Mouse (Mus musculus) liver, embryonic 14.5 days (tissue): ENCODE data around the gene Fxyd6.

Experiments used
- CTCF ChIP-seq: IDR thresholded peaks from 2 replicates; pipeline ENCODE4 v1.5.1; 2016; ENCODE audit warnings: antibody characterized with exemption, low read depth, control low read depth
- EP300 ChIP-seq: IDR thresholded peaks from 2 replicates; pipeline ENCODE4 v1.6.1; 2016; ENCODE audit warnings: antibody characterized with exemption, low read depth

GRCm38 (mm10) chr9:45412700-45413477 lies 42.9 kb downstream of the Fxyd6 start:
- TF ChIP-seq CTCF (no peak), EP300 (no peak)
